ENCODE assay signal across 25 mouse cellular contexts in genomic region chr2:133352800-133353199, GRCm38 (mm10).
"Had no signal": no experiment of that assay in that cellular context is flagged by ENCODE, and none has a peak within 500 bp of the region (broad histone marks: within the 10 kb centered on the region; RNA-seq: fewer than 3 reads in every experiment).

No protein-coding gene starts in this region.

- DNase-seq: gastrocnemius, adult 2 months; gastrocnemius, postnatal 10 days; gastrocnemius, postnatal 25 days; heart, adult 18-20 months; heart, postnatal 10 days; heart, postnatal 4 days; kidney, adult 18-20 months; kidney, adult 8-10 months; kidney, postnatal 10 days; kidney, postnatal 25 days; kidney, postnatal 4 days; layer of hippocampus, postnatal 36 days; left cerebral cortex, postnatal 4 days had no signal

- H3K27ac ChIP-seq: gastrocnemius, adult 2 months; heart, embryonic 10.5 days; hindbrain, embryonic 10.5 days; hindbrain, embryonic 12.5 days; hindbrain, embryonic 14.5 days; intestine, embryonic 15.5 days; layer of hippocampus, adult 2 months; limb, embryonic 13.5 days; limb, embryonic 15.5 days had no signal

- ATAC-seq: hindbrain, embryonic 16.5 days; inflammation-experienced regulatory T-cells, adult 6 months; intestine, embryonic 15.5 days; intestine, postnatal 0 days had no signal

- H3K4me1 ChIP-seq: heart, embryonic 10.5 days; heart, embryonic 12.5 days; hindbrain, embryonic 10.5 days; hindbrain, embryonic 12.5 days; intestine, embryonic 15.5 days; limb, embryonic 13.5 days; limb, embryonic 15.5 days had no signal

- H3K9ac ChIP-seq: heart, embryonic 12.5 days; hindbrain, embryonic 12.5 days; hindbrain, embryonic 14.5 days; intestine, embryonic 15.5 days; limb, embryonic 13.5 days; limb, embryonic 15.5 days had no signal

- H3K27me3 ChIP-seq: heart, embryonic 12.5 days; intestine, embryonic 15.5 days; limb, embryonic 15.5 days had no signal

- H3K4me2 ChIP-seq: heart, embryonic 12.5 days; hindbrain, embryonic 12.5 days; hindbrain, embryonic 14.5 days; intestine, embryonic 15.5 days; limb, embryonic 13.5 days; limb, embryonic 15.5 days had no signal

- H3K9me3 ChIP-seq: heart, embryonic 10.5 days; heart, embryonic 12.5 days; hindbrain, embryonic 10.5 days; hindbrain, embryonic 12.5 days; intestine, embryonic 15.5 days; limb, embryonic 13.5 days; limb, embryonic 15.5 days had no signal

- H3K4me3 ChIP-seq: gastrocnemius, adult 2 months; heart, embryonic 10.5 days; heart, embryonic 12.5 days; hindbrain, embryonic 10.5 days; hindbrain, embryonic 12.5 days; intestine, embryonic 15.5 days; layer of hippocampus, adult 2 months; limb, embryonic 13.5 days; limb, embryonic 15.5 days had no signal

- H3K36me3 ChIP-seq: heart, embryonic 10.5 days; heart, embryonic 12.5 days; hindbrain, embryonic 10.5 days; hindbrain, embryonic 12.5 days; intestine, embryonic 15.5 days; limb, embryonic 13.5 days; limb, embryonic 15.5 days had no signal
